Mouse (Mus musculus): ENCODE measurements around the gene Dock10. TPM values are rescaled to one million over a fixed set of nuclear protein-coding genes. Genes with fewer than 3 reads are reported as not detected.
A peak's percentile ranks its signal among the peaks of the same experiment; 100 is the strongest.

Dock10 gene
- polyA plus RNA-seq, 1 experiment from 2014 or later = 2.9 TPM

- no peaks in the 10 kb centered on the region for H3K27me3 ChIP-seq (ENCODE audit: control insufficient read depth, insufficient read depth, low read length)
- no peak overlapping the region for H3K27ac ChIP-seq (ENCODE audit: low read depth, low read length)
- H3K4me2 ChIP-seq = no peak overlapping the region
- H3K4me1 ChIP-seq (ENCODE audit: control insufficient read depth, insufficient read depth, low read length) = no peaks in the 10 kb centered on the region
- no peaks in the 10 kb centered on the region for H3K9me3 ChIP-seq (ENCODE audit: control insufficient read depth, low read length)
- DNase-seq (ENCODE audit: low spot score, missing footprints) (no peak), ATAC-seq (ENCODE audit: low FRiP score) (no peak)
- H3K9ac ChIP-seq (ENCODE audit: low read length) = no peak overlapping the region
- no peak overlapping the region for H3K4me3 ChIP-seq (ENCODE audit: low read depth, low read length)
- WGBS = 94% methylated on average over 3 of the region's 3 CpGs
- no peaks in the 10 kb centered on the region for H3K36me3 ChIP-seq (ENCODE audit: control insufficient read depth, insufficient read depth, low read length)
Observed at GRCm38 (mm10) chr1:80582186-80582585, 176.1 kb downstream of the Dock10 start.

DNA sequence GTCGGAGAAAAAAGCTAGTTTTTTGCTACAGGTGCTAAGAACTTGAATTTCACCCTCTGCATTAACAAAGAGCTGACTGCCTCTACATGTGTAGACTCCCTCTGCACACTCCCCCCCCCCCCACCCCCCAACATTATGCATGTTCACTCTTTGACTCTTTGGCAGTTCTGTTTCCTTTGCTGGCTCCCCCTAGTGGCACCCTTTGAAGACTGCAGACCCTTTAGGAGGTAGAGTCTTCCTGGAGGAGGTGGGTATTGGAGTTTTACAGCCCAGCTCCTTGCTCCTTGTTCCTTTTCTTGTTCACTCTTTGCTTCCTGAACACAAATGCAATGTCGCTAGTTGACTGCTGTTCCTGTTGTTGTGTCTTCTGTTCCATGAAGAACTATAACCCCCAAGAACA, 181.4 kb downstream of the Dock10 start:
- no peaks in the 10 kb centered on the region for H3K27me3 ChIP-seq (ENCODE audit: control insufficient read depth, insufficient read depth, low read length)
- DNase-seq (ENCODE audit: low spot score, missing footprints) (no peak), ATAC-seq (ENCODE audit: low FRiP score) (no peak)
- H3K27ac ChIP-seq (ENCODE audit: low read depth, low read length) = no peak overlapping the region
- no peaks in the 10 kb centered on the region for H3K9me3 ChIP-seq (ENCODE audit: control insufficient read depth, low read length)
- no peak overlapping the region for H3K9ac ChIP-seq (ENCODE audit: low read length)
- H3K4me3 ChIP-seq (ENCODE audit: low read depth, low read length) = no peak overlapping the region
- H3K36me3 ChIP-seq (ENCODE audit: control insufficient read depth, insufficient read depth, low read length) = no peaks in the 10 kb centered on the region
- no peaks in the 10 kb centered on the region for H3K4me1 ChIP-seq (ENCODE audit: control insufficient read depth, insufficient read depth, low read length)
- H3K4me2 ChIP-seq = no peak overlapping the region
- 85% methylated on average over 2 of the region's 2 CpGs for WGBS

DNA sequence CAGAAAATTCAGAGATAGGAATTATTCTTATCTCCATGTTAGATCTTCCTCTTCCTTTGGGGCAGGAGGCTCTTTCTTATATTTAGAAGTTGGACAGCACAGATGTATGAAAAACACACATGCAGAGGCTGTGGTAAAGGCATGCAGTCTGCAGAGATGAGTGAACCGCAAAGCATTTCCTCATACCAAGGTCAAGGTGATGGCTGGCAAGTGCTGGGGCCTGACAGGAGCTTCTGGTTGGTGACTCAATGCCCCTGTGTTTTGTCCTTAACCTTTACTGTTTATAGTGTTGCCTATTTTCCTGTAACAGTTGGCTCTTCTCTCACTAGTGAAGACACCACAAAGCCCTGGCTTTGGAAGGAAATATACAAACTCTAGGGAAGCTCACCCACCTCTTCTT, 201.9 kb downstream of the Dock10 start:
- H3K36me3 ChIP-seq (ENCODE audit: control insufficient read depth, insufficient read depth, low read length) = no peaks in the 10 kb centered on the region
- DNase-seq (ENCODE audit: low spot score, missing footprints) (no peak), ATAC-seq (ENCODE audit: low FRiP score) (no peak)
- H3K27me3 ChIP-seq (ENCODE audit: control insufficient read depth, insufficient read depth, low read length) = no peaks in the 10 kb centered on the region
- 88% methylated on average over 1 of the region's 1 CpGs for WGBS
- no peaks in the 10 kb centered on the region for H3K4me1 ChIP-seq (ENCODE audit: control insufficient read depth, insufficient read depth, low read length)
- H3K4me3 ChIP-seq (ENCODE audit: low read depth, low read length) = no peak overlapping the region
- H3K9ac ChIP-seq (ENCODE audit: low read length) = no peak overlapping the region
- no peak overlapping the region for H3K27ac ChIP-seq (ENCODE audit: low read depth, low read length)
- no peaks in the 10 kb centered on the region for H3K9me3 ChIP-seq (ENCODE audit: control insufficient read depth, low read length)
- H3K4me2 ChIP-seq = no peak overlapping the region

GRCm38 (mm10) chr1:80541522-80541921, 216.8 kb downstream of the Dock10 start:
- Histone ChIP-seq H3K27me3 (ENCODE audit: control insufficient read depth, insufficient read depth, low read length) (no peaks in the 10 kb centered on the region), H3K4me2 (no peak overlapping the region), H3K27ac (ENCODE audit: low read depth, low read length) (no peak overlapping the region), H3K4me3 (ENCODE audit: low read depth, low read length) (no peak overlapping the region), H3K36me3 (ENCODE audit: control insufficient read depth, insufficient read depth, low read length) (no peaks in the 10 kb centered on the region), H3K9ac (ENCODE audit: low read length) (no peak overlapping the region), H3K9me3 (ENCODE audit: control insufficient read depth, low read length) (no peaks in the 10 kb centered on the region), H3K4me1 (ENCODE audit: control insufficient read depth, insufficient read depth, low read length) (no peaks in the 10 kb centered on the region)
- ATAC-seq (ENCODE audit: low FRiP score) = no peak
- no peak for DNase-seq (ENCODE audit: low spot score, missing footprints)
- 76% methylated on average over 3 of the region's 3 CpGs for WGBS

DNA sequence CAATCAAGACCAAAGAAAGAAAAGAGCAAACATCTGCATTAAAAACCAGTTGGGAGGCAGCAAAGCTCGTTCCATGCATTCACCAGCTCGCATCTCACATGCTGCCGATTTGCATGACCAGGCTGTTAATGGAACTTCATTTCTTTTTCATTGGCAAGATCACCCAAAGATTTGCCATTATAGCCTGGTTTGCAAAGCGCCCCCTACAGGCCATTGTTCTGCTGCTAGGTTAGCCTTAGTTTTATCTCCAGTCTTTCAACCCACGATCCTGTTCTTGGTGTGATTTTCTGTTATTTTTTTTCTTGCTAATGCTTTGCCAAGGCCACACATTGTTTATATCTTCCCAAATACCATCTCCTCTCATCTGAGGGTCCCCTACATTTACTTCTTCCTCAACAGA, 236.1 kb downstream of the Dock10 start:
- Histone ChIP-seq H3K27ac (ENCODE audit: low read depth, low read length) (no peak overlapping the region), H3K4me3 (ENCODE audit: low read depth, low read length) (no peak overlapping the region), H3K9me3 (ENCODE audit: control insufficient read depth, low read length) (no peaks in the 10 kb centered on the region), H3K36me3 (ENCODE audit: control insufficient read depth, insufficient read depth, low read length) (no peaks in the 10 kb centered on the region), H3K4me2 (no peak overlapping the region), H3K9ac (ENCODE audit: low read length) (no peak overlapping the region), H3K4me1 (ENCODE audit: control insufficient read depth, insufficient read depth, low read length) (no peaks in the 10 kb centered on the region), H3K27me3 (ENCODE audit: control insufficient read depth, insufficient read depth, low read length) (no peaks in the 10 kb centered on the region)
- DNase-seq (ENCODE audit: low spot score, missing footprints) = peak; percentile 85
- ATAC-seq (ENCODE audit: low FRiP score) = no peak
- WGBS = 69% methylated on average over 5 of the region's 5 CpGs

- H3K4me1 ChIP-seq (ENCODE audit: control insufficient read depth, insufficient read depth, low read length) = no peaks in the 10 kb centered on the region
- no peaks in the 10 kb centered on the region for H3K27me3 ChIP-seq (ENCODE audit: control insufficient read depth, insufficient read depth, low read length)
- WGBS = 34% methylated on average over 2 of the region's 2 CpGs
- H3K36me3 ChIP-seq (ENCODE audit: control insufficient read depth, insufficient read depth, low read length) = no peaks in the 10 kb centered on the region
- no peaks in the 10 kb centered on the region for H3K9me3 ChIP-seq (ENCODE audit: control insufficient read depth, low read length)
- no peak overlapping the region for H3K9ac ChIP-seq (ENCODE audit: low read length)
- no peak for DNase-seq (ENCODE audit: low spot score, missing footprints)
- no peak for ATAC-seq (ENCODE audit: low FRiP score)
- no peak overlapping the region for H3K4me3 ChIP-seq (ENCODE audit: low read depth, low read length)
- H3K27ac ChIP-seq (ENCODE audit: low read depth, low read length) = no peak overlapping the region
- no peak overlapping the region for H3K4me2 ChIP-seq
Observed at GRCm38 (mm10) chr1:80520456-80520855, 237.9 kb downstream of the Dock10 start.

GRCm38 (mm10) chr1:80519893-80520292, 238.4 kb downstream of the Dock10 start:
- ATAC-seq (ENCODE audit: low FRiP score) (no peak), DNase-seq (ENCODE audit: low spot score, missing footprints) (no peak)
- no peaks in the 10 kb centered on the region for H3K36me3 ChIP-seq (ENCODE audit: control insufficient read depth, insufficient read depth, low read length)
- no peaks in the 10 kb centered on the region for H3K4me1 ChIP-seq (ENCODE audit: control insufficient read depth, insufficient read depth, low read length)
- H3K4me2 ChIP-seq = no peak overlapping the region
- H3K27me3 ChIP-seq (ENCODE audit: control insufficient read depth, insufficient read depth, low read length) = no peaks in the 10 kb centered on the region
- no peak overlapping the region for H3K9ac ChIP-seq (ENCODE audit: low read length)
- H3K9me3 ChIP-seq (ENCODE audit: control insufficient read depth, low read length) = no peaks in the 10 kb centered on the region
- 6% methylated on average over 1 of the region's 1 CpGs for WGBS
- no peak overlapping the region for H3K27ac ChIP-seq (ENCODE audit: low read depth, low read length)
- no peak overlapping the region for H3K4me3 ChIP-seq (ENCODE audit: low read depth, low read length)

DNA sequence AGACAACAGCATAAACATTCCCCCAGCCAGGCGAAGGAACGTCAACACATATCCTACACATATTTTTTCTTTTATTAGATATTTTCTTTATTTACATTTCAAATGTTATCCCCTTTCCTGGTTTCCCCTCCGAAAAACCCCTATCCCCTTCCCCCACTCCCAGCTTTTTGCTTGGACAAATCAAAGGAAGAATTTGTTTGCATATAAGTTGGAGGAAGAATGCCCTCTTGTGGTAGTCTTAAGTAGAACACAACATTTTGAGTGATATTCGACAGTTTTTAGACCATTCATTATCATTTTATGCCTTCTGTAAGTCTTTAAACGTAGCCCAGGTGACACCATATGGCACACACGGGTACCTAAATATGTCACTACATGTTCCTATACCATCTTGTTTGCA, 242.5 kb downstream of the Dock10 start:
- no peak overlapping the region for H3K27ac ChIP-seq (ENCODE audit: low read depth, low read length)
- 47% methylated on average over 6 of the region's 6 CpGs for WGBS
- DNase-seq (ENCODE audit: low spot score, missing footprints) = no peak

GRCm38 (mm10) chr1:80512210-80512948, 245.9 kb downstream of the Dock10 start:
- H3K9me3 ChIP-seq (ENCODE audit: control insufficient read depth, low read length) = no peaks in the 10 kb centered on the region
- H3K9ac ChIP-seq (ENCODE audit: low read length) = no peak overlapping the region
- 63% methylated on average over 8 of the region's 8 CpGs for WGBS
- H3K27me3 ChIP-seq (ENCODE audit: control insufficient read depth, insufficient read depth, low read length) = no peaks in the 10 kb centered on the region
- H3K4me3 ChIP-seq (ENCODE audit: low read depth, low read length) = no peak overlapping the region
- no peaks in the 10 kb centered on the region for H3K36me3 ChIP-seq (ENCODE audit: control insufficient read depth, insufficient read depth, low read length)
- ATAC-seq (ENCODE audit: low FRiP score) (peak; percentile 57; the same call in 1 of the 2 replicates), DNase-seq (ENCODE audit: low spot score, missing footprints) (no peak)
- H3K27ac ChIP-seq (ENCODE audit: low read depth, low read length) = no peak overlapping the region
- no peak overlapping the region for H3K4me2 ChIP-seq
- no peaks in the 10 kb centered on the region for H3K4me1 ChIP-seq (ENCODE audit: control insufficient read depth, insufficient read depth, low read length)

More for the DNA sequence above, 242.5 kb downstream of the Dock10 start:
- no peaks in the 10 kb centered on the region for H3K27me3 ChIP-seq (ENCODE audit: control insufficient read depth, insufficient read depth, low read length)
- no peaks in the 10 kb centered on the region for H3K9me3 ChIP-seq (ENCODE audit: control insufficient read depth, low read length)
- H3K4me2 ChIP-seq = no peak overlapping the region
- H3K36me3 ChIP-seq (ENCODE audit: control insufficient read depth, insufficient read depth, low read length) = no peaks in the 10 kb centered on the region
- no peak overlapping the region for H3K4me3 ChIP-seq (ENCODE audit: low read depth, low read length)
- H3K9ac ChIP-seq (ENCODE audit: low read length) = no peak overlapping the region
- no peak for ATAC-seq (ENCODE audit: low FRiP score)
- no peaks in the 10 kb centered on the region for H3K4me1 ChIP-seq (ENCODE audit: control insufficient read depth, insufficient read depth, low read length)
